Mouse (Mus musculus): ENCODE measurements around the gene Khk.

Khk gene

GRCm38 (mm10) chr5:30968416-30968815 is 47.2 kb downstream of the Khk start, which contains the start of gene Tcf23:
TSS of gene Tcf23 (plus strand) at chr5:30968662.
- no peak for DNase-seq (ENCODE audit: low read depth, low spot score)

GRCm38 (mm10) chr5:30969440-30969839 is 48.2 kb downstream of the Khk start:
- DNase-seq (ENCODE audit: low read depth, low spot score), result no peak

- DNase-seq (ENCODE audit: low read depth, low spot score), result no peak
Observed at GRCm38 (mm10) chr5:30974870-30975656, 53.8 kb downstream of the Khk start.

Data from CD4-positive helper T cell, adult 2 months (primary cell).